16 mouse cellular contexts compared by ENCODE assay signal in genomic region chr4:48342705-48343104, GRCm38 (mm10).
DNase-seq lines count a peak whose midpoint lies in the region.
"Had no signal": no experiment of that assay in that cellular context is flagged by ENCODE, and none has a peak within 500 bp of the region (broad histone marks: within the 10 kb centered on the region; RNA-seq: fewer than 3 reads in every experiment).

No protein-coding gene starts in this region.

- peak; percentile 6 for DNase-seq in layer of hippocampus, adult 11-12 months (ENCODE audit: low spot score)
- no peak for DNase-seq in layer of hippocampus, postnatal 10 days (ENCODE audit: low spot score in 2 of 2)
- DNase-seq in layer of hippocampus, adult 9-11 months = peak; percentile 20
- DNase-seq in layer of hippocampus, adult 9-10 months (ENCODE audit: low spot score) = no peak
- peak; percentile 11 for DNase-seq in right cerebral cortex, adult 18-20 months
- no peak for DNase-seq in right cerebral cortex, postnatal 25 days
- peak; percentile 29 for DNase-seq in telencephalon, adult 2 months (ENCODE audit: low read depth, low spot score)
- no peak for DNase-seq in gastrocnemius, adult 18-20 months (ENCODE audit: low spot score)
- DNase-seq: adrenal gland, adult 2 months; adrenal gland, postnatal 10 days; adrenal gland, postnatal 25 days; cerebellum, adult 11-12 months; cerebellum, adult 2 months; cerebellum, adult 9-10 months; cerebellum, postnatal 10 days; cerebellum, postnatal 25 days had no signal

Comparison
In these comparisons a context has a peak if more than half of its experiments do, and no peak if none do; other contexts are left out.
1. DNase-seq: peak in layer of hippocampus, adult 11-12 months (single experiment), layer of hippocampus, adult 9-11 months (single experiment), right cerebral cortex, adult 18-20 months (single experiment) and telencephalon, adult 2 months (single experiment); none in layer of hippocampus, postnatal 10 days (0 of 2), layer of hippocampus, adult 9-10 months (single experiment), right cerebral cortex, postnatal 25 days (single experiment) and gastrocnemius, adult 18-20 months (single experiment).